Mouse (Mus musculus) right cerebral cortex, adult 2 months (tissue): ENCODE data around the gene Dennd4b.
A peak's percentile ranks its signal among the peaks of the same experiment; 100 is the strongest.
"Not testable (repeated sequence)": the region's sequence is repeated elsewhere in the genome, so short reads cannot be mapped to it uniquely, and the experiment has no call there.

Source experiments
- DNase-seq, 2 experiments: peaks; one replicate each; pipeline ENCODE4 v3.0.0; 2021 to 2022; ENCODE audit warnings: low spot score in 2 of 2

The Dennd4b gene

GRCm38 (mm10) chr3:90253174-90253573 lies 11.8 kb upstream of the Dennd4b start:
- not testable (repeated sequence) for DNase-seq

GRCm38 (mm10) chr3:90253653-90254418 lies 11.1 kb upstream of the Dennd4b start, which contains the start of gene Crtc2:
Crtc2 (plus strand) TSS chr3:90254163.
- DNase-seq, result peak; percentile 97 to 98

- no peak for DNase-seq
Observed at GRCm38 (mm10) chr3:90254419-90255193, 10.4 kb upstream of the Dennd4b start.

- DNase-seq, result no peak
Observed at GRCm38 (mm10) chr3:90255194-90255565, 9.8 kb upstream of the Dennd4b start.

- no peak for DNase-seq
Observed at GRCm38 (mm10) chr3:90255784-90256353, 9.1 kb upstream of the Dennd4b start.

GRCm38 (mm10) chr3:90256731-90257530 lies 8.1 kb upstream of the Dennd4b start:
- DNase-seq, result no peak

- no peak for DNase-seq
Observed at GRCm38 (mm10) chr3:90258521-90258920, 6.5 kb upstream of the Dennd4b start.

- DNase-seq, result no peak
Observed at GRCm38 (mm10) chr3:90263121-90263771, 1.7 kb upstream of the Dennd4b start.

- no peak for DNase-seq
Observed at GRCm38 (mm10) chr3:90264687-90265033, 325 bp upstream of the Dennd4b start.

GRCm38 (mm10) chr3:90265932-90266741 lies 1.2 kb downstream of the Dennd4b start:
- DNase-seq, result no peak

- no peak for DNase-seq
Observed at GRCm38 (mm10) chr3:90266901-90267775, 2.2 kb downstream of the Dennd4b start.

- no peak for DNase-seq
Observed at GRCm38 (mm10) chr3:90268190-90268589, 3.2 kb downstream of the Dennd4b start.

GRCm38 (mm10) chr3:90268971-90269370 lies 4.0 kb downstream of the Dennd4b start:
- DNase-seq, result no peak

- no peak for DNase-seq
Observed at GRCm38 (mm10) chr3:90270784-90271183, 5.8 kb downstream of the Dennd4b start.

- no peak for DNase-seq
Observed at GRCm38 (mm10) chr3:90272170-90272569, 7.2 kb downstream of the Dennd4b start.

- DNase-seq, result no peak
Observed at GRCm38 (mm10) chr3:90273855-90274254, 8.9 kb downstream of the Dennd4b start.

GRCm38 (mm10) chr3:90275286-90275685 lies 10.3 kb downstream of the Dennd4b start:
- no peak for DNase-seq

- DNase-seq, result no peak
Observed at GRCm38 (mm10) chr3:90276858-90277257, 11.9 kb downstream of the Dennd4b start.

GRCm38 (mm10) chr3:90277793-90278192 lies 12.8 kb downstream of the Dennd4b start:
- DNase-seq, result no peak

- no peak for DNase-seq
Observed at GRCm38 (mm10) chr3:90278211-90278610, 13.2 kb downstream of the Dennd4b start.
